Mouse (Mus musculus) embryonic facial prominence, embryonic 13.5 days (tissue): ENCODE measurements at regions not wholly inside any gene's neighbourhood (a gene's known extent, or its start where the extent isn't known, plus 50 kb on each side); places are given as distances from the start of the nearest gene placed in this dataset.

Experiments used
- ATAC-seq: fragments of 200-750 bp; cut with Nextera tagmentation; 2 replicates; pipeline ENCODE4 v1.8.0; 2017; ENCODE audit warnings: low read depth; ENCODE audit not compliant: insufficient number of reproducible peaks, insufficient read depth, low FRiP score, low TSS enrichment
- H3K27ac ChIP-seq: fragments of 300-500 bp; sonication (generic); 2 replicates; pipeline ENCODE4 v1.5.1; 2015; ENCODE audit warnings: moderate library complexity, mild to moderate bottlenecking, inconsistent platforms
- H3K27me3 ChIP-seq: fragments of 300-500 bp; sonication (generic); 2 replicates; pipeline ENCODE4 v1.6.1; 2015; ENCODE audit warnings: mild to moderate bottlenecking, inconsistent platforms
- H3K36me3 ChIP-seq: fragments of 300-500 bp; sonication (generic); 2 replicates; pipeline ENCODE4 v1.6.1; 2015; ENCODE audit warnings: mild to moderate bottlenecking, inconsistent platforms
- H3K4me1 ChIP-seq: fragments of 300-500 bp; sonication (generic); 2 replicates; pipeline ENCODE4 v1.6.1; 2015; ENCODE audit warnings: inconsistent platforms
- H3K4me2 ChIP-seq: fragments of 300-500 bp; sonication (generic); 2 replicates; pipeline ENCODE4 v1.6.1; 2015; ENCODE audit warnings: moderate library complexity, mild to moderate bottlenecking, inconsistent platforms
- H3K4me3 ChIP-seq: fragments of 300-500 bp; sonication (generic); 2 replicates; pipeline ENCODE4 v1.5.1; 2015; ENCODE audit warnings: mild to moderate bottlenecking, inconsistent platforms
- H3K9ac ChIP-seq: fragments of 300-500 bp; sonication (generic); 2 replicates; pipeline ENCODE4 v1.6.1; 2015; ENCODE audit warnings: mild to moderate bottlenecking, inconsistent platforms
- H3K9me3 ChIP-seq: fragments of 300-500 bp; sonication (generic); 2 replicates; pipeline ENCODE4 v1.6.1; 2016; ENCODE audit warnings: inconsistent platforms
- WGBS: fragments of 180-500 bp; shearing (Covaris S2); methylation state at CpG from one replicate; pipeline ENCODE4 v1.1.7; 2015; ENCODE audit warnings: mixed read lengths; 5-methylcytosine and 5-hydroxymethylcytosine counted together

- ATAC-seq = no peak
- H3K4me1 ChIP-seq = no peaks in the 10 kb centered on the region
- H3K9ac ChIP-seq = no peak overlapping the region
- 66% methylated on average over 11 of the region's 11 CpGs for WGBS
- H3K4me2 ChIP-seq = no peak overlapping the region
- H3K4me3 ChIP-seq = no peak overlapping the region
- no peaks in the 10 kb centered on the region for H3K36me3 ChIP-seq
- no peaks in the 10 kb centered on the region for H3K9me3 ChIP-seq
- H3K27me3 ChIP-seq = no peaks in the 10 kb centered on the region
- no peak overlapping the region for H3K27ac ChIP-seq
These were observed 162.3 kb downstream of the Dhx35 start for GRCm38 (mm10) chr2:158956888-158957287.

DNA sequence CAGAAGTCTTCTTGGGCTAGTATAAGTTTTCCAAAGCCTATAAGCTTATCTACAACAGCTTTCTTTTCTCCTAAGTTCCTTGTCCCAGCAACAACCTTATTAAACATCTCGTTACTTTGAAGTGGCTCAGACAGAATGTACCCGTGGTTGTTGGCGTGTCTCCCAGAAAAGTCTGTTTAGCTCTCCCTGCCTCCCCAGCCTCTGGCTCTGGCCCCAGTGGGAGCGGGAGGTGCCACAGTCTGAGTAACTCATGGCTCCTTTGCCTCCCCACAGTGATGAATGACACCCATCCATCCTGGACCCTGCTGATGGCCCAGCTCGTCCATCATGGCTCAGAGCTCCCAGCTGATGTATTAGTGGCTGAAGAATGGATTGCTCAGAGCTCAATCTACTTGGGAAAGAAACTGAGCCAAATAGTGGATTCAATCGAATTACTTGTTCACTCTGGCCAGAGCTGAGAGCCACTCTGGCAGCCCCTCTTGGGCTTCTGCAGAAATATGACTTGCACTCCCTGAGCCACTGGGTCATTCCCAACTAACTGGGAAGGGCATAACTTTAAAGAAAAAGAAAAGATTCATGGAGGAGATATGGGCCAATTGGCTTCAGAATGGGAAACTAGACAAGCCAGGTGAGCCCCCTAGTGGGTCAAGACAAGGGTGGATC, 170.5 kb downstream of the Dhx35 start:
- no peak overlapping the region for H3K9ac ChIP-seq
- H3K4me1 ChIP-seq = no peaks in the 10 kb centered on the region
- H3K9me3 ChIP-seq = no peaks in the 10 kb centered on the region
- ATAC-seq = no peak
- 68% methylated on average over 6 of the region's 6 CpGs for WGBS
- H3K4me3 ChIP-seq = no peak overlapping the region
- no peak overlapping the region for H3K4me2 ChIP-seq
- H3K36me3 ChIP-seq = no peaks in the 10 kb centered on the region
- H3K27me3 ChIP-seq = no peaks in the 10 kb centered on the region
- H3K27ac ChIP-seq = no peak overlapping the region

DNA sequence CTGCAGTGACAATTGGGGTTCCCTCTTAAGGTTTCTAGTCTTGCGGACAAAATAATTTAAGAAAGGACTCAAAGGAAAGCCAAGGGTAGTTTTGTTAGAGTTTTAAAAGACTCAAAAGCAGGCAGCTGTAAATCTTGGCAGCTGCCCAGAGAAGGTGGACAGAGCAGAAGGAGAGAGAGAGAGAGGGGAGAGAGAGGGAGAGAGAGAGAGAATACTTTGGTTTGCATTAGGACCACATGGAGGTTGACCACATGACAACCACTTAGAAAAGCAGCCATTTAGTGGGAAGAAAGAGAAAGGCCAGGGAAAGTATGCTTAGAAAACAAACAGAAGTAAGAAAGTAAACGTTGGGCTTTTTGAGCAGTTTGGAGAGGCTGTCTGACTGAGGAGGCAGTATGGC, 177.6 kb downstream of the Dhx35 start:
- Histone ChIP-seq H3K36me3 (no peaks in the 10 kb centered on the region), H3K27me3 (no peaks in the 10 kb centered on the region), H3K4me2 (no peak overlapping the region), H3K4me3 (no peak overlapping the region), H3K4me1 (no peaks in the 10 kb centered on the region), H3K9me3 (no peaks in the 10 kb centered on the region; the same call in 1 of the 2 replicates), H3K9ac (no peak overlapping the region), H3K27ac (no peak overlapping the region)
- WGBS = 62% methylated on average over 2 of the region's 2 CpGs
- no peak for ATAC-seq

DNA sequence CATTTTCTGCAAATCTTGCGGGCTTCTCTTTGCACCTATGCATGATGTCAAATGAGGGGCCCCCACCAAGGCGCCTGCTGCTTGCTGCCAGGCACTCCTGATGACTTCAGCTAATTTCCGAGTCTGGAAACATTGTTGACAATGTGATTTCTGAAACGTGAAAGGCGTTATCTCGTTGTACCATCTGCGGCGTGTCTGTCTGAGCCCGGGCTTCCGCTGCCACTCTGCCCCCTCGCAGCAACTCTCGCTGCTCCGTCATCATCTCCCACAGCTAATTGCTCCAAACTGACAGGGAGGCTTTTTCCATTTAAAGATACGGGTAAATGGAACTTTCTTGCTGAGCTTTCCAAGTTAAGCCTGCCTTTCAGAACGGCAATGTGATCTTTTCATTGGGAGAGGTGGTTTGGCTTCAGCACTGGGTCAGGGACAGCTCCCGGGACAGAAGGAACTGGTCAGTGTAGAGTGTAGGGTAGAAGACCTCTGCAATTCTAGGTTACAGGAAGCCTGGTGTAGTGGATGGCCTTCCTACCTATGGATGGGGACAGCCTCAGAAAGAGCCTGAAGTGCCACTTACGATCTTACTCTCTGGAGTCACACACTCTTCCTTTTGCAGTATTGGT, 191.0 kb downstream of the Dhx35 start:
- Histone ChIP-seq H3K36me3 (no peaks in the 10 kb centered on the region), H3K9ac (no peak overlapping the region), H3K4me3 (no peak overlapping the region), H3K9me3 (no peaks in the 10 kb centered on the region), H3K4me1 (no peaks in the 10 kb centered on the region), H3K27me3 (no peaks in the 10 kb centered on the region), H3K27ac (no peak overlapping the region), H3K4me2 (no peak overlapping the region)
- no peak for ATAC-seq
- 71% methylated on average over 17 of the region's 17 CpGs for WGBS

- Histone ChIP-seq H3K9ac (peak overlapping the region; percentile 23), H3K27ac (no peak overlapping the region), H3K27me3 (no peaks in the 10 kb centered on the region), H3K4me2 (peak overlapping the region; percentile 50), H3K36me3 (no peaks in the 10 kb centered on the region), H3K4me3 (no peak overlapping the region), H3K4me1 (peaks cover 18% of the 10 kb centered on the region), H3K9me3 (no peaks in the 10 kb centered on the region)
- 16% methylated on average over 17 of the region's 17 CpGs for WGBS
- ATAC-seq = no peak
These were observed 208.0 kb downstream of the Dhx35 start for GRCm38 (mm10) chr2:159002481-159003186.

GRCm38 (mm10) chr2:159003187-159003497, 208.5 kb downstream of the Dhx35 start:
- H3K4me3 ChIP-seq = no peak overlapping the region
- no peaks in the 10 kb centered on the region for H3K36me3 ChIP-seq
- no peaks in the 10 kb centered on the region for H3K9me3 ChIP-seq
- no peaks in the 10 kb centered on the region for H3K27me3 ChIP-seq
- H3K4me2 ChIP-seq = peak overlapping the region; percentile 50
- 41% methylated on average over 4 of the region's 4 CpGs for WGBS
- no peak overlapping the region for H3K9ac ChIP-seq
- H3K27ac ChIP-seq = no peak overlapping the region
- H3K4me1 ChIP-seq = peaks cover 18% of the 10 kb centered on the region
- no peak for ATAC-seq

- Histone ChIP-seq H3K36me3 (no peaks in the 10 kb centered on the region), H3K4me2 (no peak overlapping the region), H3K4me3 (no peak overlapping the region), H3K9me3 (no peaks in the 10 kb centered on the region), H3K27me3 (no peaks in the 10 kb centered on the region), H3K4me1 (peaks cover 13% of the 10 kb centered on the region), H3K27ac (no peak overlapping the region), H3K9ac (no peak overlapping the region)
- no peak for ATAC-seq
- WGBS = 60% methylated on average over 9 of the region's 9 CpGs
These were observed 209.8 kb downstream of the Dhx35 start for GRCm38 (mm10) chr2:159004417-159004816.

DNA sequence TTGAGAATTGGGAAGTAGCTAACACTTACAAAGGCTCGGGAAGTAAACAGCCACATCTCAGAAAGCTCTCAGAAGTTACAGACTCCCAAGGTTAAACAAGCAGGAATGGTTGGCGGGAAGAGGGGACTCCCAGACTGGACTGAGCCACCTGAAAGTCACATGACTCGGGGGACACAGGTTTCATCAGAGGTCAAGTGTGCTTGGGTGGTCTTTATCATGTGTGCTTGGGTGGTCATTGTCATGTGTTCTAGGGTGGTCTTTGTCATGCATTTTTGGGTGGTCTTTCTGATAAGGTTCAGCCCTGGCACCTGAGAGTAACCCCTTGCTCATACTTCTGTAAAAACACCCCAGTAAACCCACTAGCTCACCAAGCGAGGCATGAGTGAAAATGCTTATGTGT, 218.1 kb downstream of the Dhx35 start:
- H3K36me3 ChIP-seq = no peaks in the 10 kb centered on the region
- no peak overlapping the region for H3K4me2 ChIP-seq
- no peak overlapping the region for H3K27ac ChIP-seq
- H3K9me3 ChIP-seq = no peaks in the 10 kb centered on the region
- no peaks in the 10 kb centered on the region for H3K27me3 ChIP-seq
- no peak overlapping the region for H3K4me3 ChIP-seq
- no peaks in the 10 kb centered on the region for H3K4me1 ChIP-seq
- no peak for ATAC-seq
- H3K9ac ChIP-seq = no peak overlapping the region
- WGBS = 84% methylated on average over 4 of the region's 4 CpGs

GRCm38 (mm10) chr2:159014553-159014952, 219.9 kb downstream of the Dhx35 start:
- H3K36me3 ChIP-seq = no peaks in the 10 kb centered on the region
- no peaks in the 10 kb centered on the region for H3K9me3 ChIP-seq
- H3K27ac ChIP-seq = no peak overlapping the region
- no peak overlapping the region for H3K4me3 ChIP-seq
- no peaks in the 10 kb centered on the region for H3K27me3 ChIP-seq
- H3K4me2 ChIP-seq = no peak overlapping the region
- ATAC-seq = no peak
- WGBS = 76% methylated on average over 8 of the region's 8 CpGs
- no peaks in the 10 kb centered on the region for H3K4me1 ChIP-seq
- no peak overlapping the region for H3K9ac ChIP-seq

DNA sequence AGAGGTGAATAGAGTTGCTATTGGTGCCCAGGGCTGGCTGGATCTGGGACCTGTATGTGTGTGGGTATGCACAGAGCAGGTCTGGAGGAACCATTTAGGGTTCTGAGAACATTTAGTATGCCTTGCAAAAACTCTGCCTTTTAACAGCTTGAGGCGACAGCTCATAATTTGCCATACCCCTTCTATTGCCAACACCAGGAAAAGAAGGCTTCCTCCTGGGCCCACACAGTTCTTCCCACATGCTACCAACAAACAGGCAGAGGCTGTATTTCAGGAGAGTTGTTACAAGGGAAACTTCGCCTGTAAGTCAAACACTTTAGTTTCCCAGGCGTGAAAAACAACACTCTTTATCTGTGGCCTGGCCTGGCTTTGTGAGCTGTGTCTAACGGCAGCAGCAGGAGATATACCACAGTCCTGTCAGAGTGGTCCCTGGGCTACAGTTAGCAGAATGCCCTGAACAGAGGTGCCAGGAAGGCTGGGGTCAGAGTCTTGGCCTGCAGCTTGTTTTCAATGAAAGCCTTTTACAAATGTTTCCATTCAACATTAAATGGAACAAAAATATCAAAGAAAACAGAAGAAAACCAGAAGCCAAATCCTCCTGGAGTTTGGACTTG, 225.4 kb downstream of the Dhx35 start:
- no peaks in the 10 kb centered on the region for H3K36me3 ChIP-seq
- H3K9ac ChIP-seq = no peak overlapping the region
- H3K4me3 ChIP-seq = no peak overlapping the region
- peaks cover 4% of the 10 kb centered on the region; the same call in 1 of the 2 replicates for H3K4me1 ChIP-seq
- no peaks in the 10 kb centered on the region for H3K9me3 ChIP-seq
- WGBS = 55% methylated on average over 4 of the region's 4 CpGs
- H3K27me3 ChIP-seq = no peaks in the 10 kb centered on the region
- ATAC-seq = no peak
- H3K4me2 ChIP-seq = no peak overlapping the region
- no peak overlapping the region for H3K27ac ChIP-seq

- no peak overlapping the region for H3K9ac ChIP-seq
- no peak overlapping the region for H3K27ac ChIP-seq
- ATAC-seq = no peak
- H3K9me3 ChIP-seq = no peaks in the 10 kb centered on the region
- WGBS = 69% methylated on average over 8 of the region's 8 CpGs
- H3K4me2 ChIP-seq = no peak overlapping the region
- H3K4me1 ChIP-seq = no peaks in the 10 kb centered on the region
- H3K27me3 ChIP-seq = no peaks in the 10 kb centered on the region
- no peak overlapping the region for H3K4me3 ChIP-seq
- no peaks in the 10 kb centered on the region for H3K36me3 ChIP-seq
These were observed 237.5 kb downstream of the Dhx35 start for GRCm38 (mm10) chr2:159032147-159032546.

GRCm38 (mm10) chr2:159039916-159040315, 245.3 kb downstream of the Dhx35 start:
- Histone ChIP-seq H3K9me3 (no peaks in the 10 kb centered on the region), H3K9ac (no peak overlapping the region), H3K27me3 (no peaks in the 10 kb centered on the region), H3K27ac (no peak overlapping the region), H3K4me3 (no peak overlapping the region), H3K4me2 (no peak overlapping the region), H3K36me3 (no peaks in the 10 kb centered on the region), H3K4me1 (no peaks in the 10 kb centered on the region)
- ATAC-seq = no peak
- 61% methylated on average over 4 of the region's 4 CpGs for WGBS
